Comparison of ENCODE assay signal across 8 mouse cellular contexts in genomic region chr11:103696851-103697564, GRCm38 (mm10). TPM values are rescaled to one million over a fixed set of nuclear protein-coding genes. Genes with fewer than 3 reads are reported as not detected.
DNase-seq lines count a peak whose midpoint lies in the region; ATAC-seq and TF ChIP-seq lines count a peak whose summit lies in the region.

No protein-coding gene starts in this region.

- H3K27ac ChIP-seq in forebrain, embryonic 16.5 days (ENCODE audit: low read length) = peak overlapping the region; percentile 98

- no peak for TF ChIP-seq CTCF in Patski (IDR thresholded peaks at IDR 0.05)

- ATAC-seq in Patski = peak; percentile 49
- ATAC-seq in forebrain, embryonic 16.5 days = peak; percentile 54; the same call in 1 of the 2 replicates

- H3K36me3 ChIP-seq in forebrain, embryonic 16.5 days (ENCODE audit: control insufficient read depth, insufficient read depth) = no peaks in the 10 kb centered on the region

- 1% methylated on average over 18 of the region's 18 CpGs for WGBS in forebrain, embryonic 16.5 days

- H3K4me3 ChIP-seq in forebrain, embryonic 16.5 days (replicated peaks; ENCODE audit: low read length) = peak overlapping the region; percentile 72

- no peaks in the 10 kb centered on the region for H3K27me3 ChIP-seq in Patski
- no peaks in the 10 kb centered on the region for H3K27me3 ChIP-seq in forebrain, embryonic 16.5 days (replicated peaks; ENCODE audit: control insufficient read depth, insufficient read depth, low read length)

- peak overlapping the region; percentile 78 for H3K9ac ChIP-seq in forebrain, embryonic 16.5 days (replicated peaks; ENCODE audit: low read depth, low read length)

- CTCF ChIA-PET in Patski (lab: Charles Lee) = interaction anchor here (1.2 to 1.4 kb wide), 3 partner anchors 11 to 57 kb away, joined by 3 read pairs; no protein-coding TSS in a partner anchor

- intact Hi-C loops in left cerebral cortex, postnatal 10 days (cut with DNase I) = no loop called here

- H3K4me2 ChIP-seq in forebrain, embryonic 16.5 days (ENCODE audit: low read length) = peak overlapping the region; percentile 69

- peaks cover 5% of the 10 kb centered on the region for H3K4me1 ChIP-seq in forebrain, embryonic 16.5 days (replicated peaks; ENCODE audit: control insufficient read depth, insufficient read depth, low read length)

- peak; percentile 37 for DNase-seq in layer of hippocampus, adult 11-12 months (ENCODE audit: low spot score)
- no peak for DNase-seq in layer of hippocampus, adult 18-20 months (ENCODE audit: low spot score in 2 of 2)
- DNase-seq in Patski (ENCODE audit: low read depth, low spot score) = no peak
- DNase-seq in lung, postnatal 25 days (ENCODE audit: low spot score) = peak; percentile 14
- DNase-seq in retina, postnatal 1 day = no peak
- no peak for DNase-seq in left cerebral cortex, postnatal 10 days (ENCODE audit: extremely low spot score in 1 of 2, low spot score in 2 of 2)
- DNase-seq in embryo, embryonic 11 days = no peak

- in situ Hi-C loops in Patski (cut with MboI; ENCODE audit: low pct_unique_long_range_greater_than_20kb) = loop anchor here (10.0 kb wide), 1 partner anchor 432 kb away; the partner anchor contains the start of gene Map3k14

- POLR2A ChIA-PET in Patski (lab: Charles Lee) = interaction anchor here (0.6 kb wide), 1 partner anchor 1419 kb away, joined by 3 read pairs; no protein-coding TSS in a partner anchor

- H3K9me3 ChIP-seq in forebrain, embryonic 16.5 days (ENCODE audit: control insufficient read depth, low read length) = no peaks in the 10 kb centered on the region

RNA-seq across cellular contexts. Expression of gene Gosr2, which starts 0.7 kb away (rescaled TPM):
- 10 to 100 TPM; 67.2 to 67.8 TPM for total RNA-seq in layer of hippocampus, adult 18-20 months (2021)
- polyA plus RNA-seq in Patski (2021) = 82.3 TPM
- 107 and 113 TPM in 2 replicates for polyA plus RNA-seq in forebrain, embryonic 16.5 days (2015; fragmentation: Nextera tagmentation; extraction: Ambion mirVana)
- 10 to 100 TPM; 71.8 to 76.4 TPM for total RNA-seq in left cerebral cortex, postnatal 10 days (2021)

RNA-seq across cellular contexts. Expression of gene Rprml, which starts 47.6 kb away (rescaled TPM):
- total RNA-seq in layer of hippocampus, adult 18-20 months (2021) = 100 to 1,000 TPM; 109 to 113 TPM
- polyA plus RNA-seq in Patski (2021) = not detected
- polyA plus RNA-seq in forebrain, embryonic 16.5 days (2015; fragmentation: Nextera tagmentation; extraction: Ambion mirVana) = 10.3 and 16.3 TPM in 2 replicates
- 100 to 1,000 TPM; 111 to 117 TPM for total RNA-seq in left cerebral cortex, postnatal 10 days (2021)

RNA-seq across cellular contexts. Expression of gene Wnt9b, which starts 52.6 kb away (rescaled TPM):
- total RNA-seq in layer of hippocampus, adult 18-20 months (2021) = under 1 TPM; 0.27 to 0.58 TPM
- not detected for polyA plus RNA-seq in Patski (2021)
- 0.16 TPM in 1 of 2 replicates, not detected in the other for polyA plus RNA-seq in forebrain, embryonic 16.5 days (2015; fragmentation: Nextera tagmentation; extraction: Ambion mirVana)
- under 1 TPM in 1 of 2 experiments, not detected in 1; 0.08 TPM for total RNA-seq in left cerebral cortex, postnatal 10 days (2021)

RNA-seq across cellular contexts. Expression of gene Lyzl6, which starts 58.3 kb away (rescaled TPM):
- not detected for total RNA-seq in layer of hippocampus, adult 18-20 months (2021)
- polyA plus RNA-seq in Patski (2021) = not detected
- not detected in 2 replicates for polyA plus RNA-seq in forebrain, embryonic 16.5 days (2015; fragmentation: Nextera tagmentation; extraction: Ambion mirVana)
- total RNA-seq in left cerebral cortex, postnatal 10 days (2021) = not detected

Comparison
In these comparisons a context has a peak if more than half of its experiments do, and no peak if none do; other contexts are left out.
1. DNase-seq: peak in layer of hippocampus, adult 11-12 months (single experiment) and lung, postnatal 25 days (single experiment); none in layer of hippocampus, adult 18-20 months (0 of 2), Patski (single experiment), retina, postnatal 1 day (single experiment), left cerebral cortex, postnatal 10 days (0 of 2) and embryo, embryonic 11 days (single experiment).